Mouse (Mus musculus) embryonic facial prominence, embryonic 13.5 days (tissue): ENCODE data around the gene Izumo1. TPM values are rescaled to one million over a fixed set of nuclear protein-coding genes. Genes with fewer than 3 reads are reported as not detected.

ENCODE experiments used
- ATAC-seq: fragments of 200-750 bp; cut with Nextera tagmentation; 2 replicates; pipeline ENCODE4 v1.8.0; 2017; ENCODE audit warnings: low read depth; ENCODE audit not compliant: insufficient number of reproducible peaks, insufficient read depth, low FRiP score, low TSS enrichment
- H3K27ac ChIP-seq: fragments of 300-500 bp; sonication (generic); 2 replicates; pipeline ENCODE4 v1.5.1; 2015; ENCODE audit warnings: moderate library complexity, mild to moderate bottlenecking, inconsistent platforms
- H3K27me3 ChIP-seq: fragments of 300-500 bp; sonication (generic); 2 replicates; pipeline ENCODE4 v1.6.1; 2015; ENCODE audit warnings: mild to moderate bottlenecking, inconsistent platforms
- H3K36me3 ChIP-seq: fragments of 300-500 bp; sonication (generic); 2 replicates; pipeline ENCODE4 v1.6.1; 2015; ENCODE audit warnings: mild to moderate bottlenecking, inconsistent platforms
- H3K4me1 ChIP-seq: fragments of 300-500 bp; sonication (generic); 2 replicates; pipeline ENCODE4 v1.6.1; 2015; ENCODE audit warnings: inconsistent platforms
- H3K4me2 ChIP-seq: fragments of 300-500 bp; sonication (generic); 2 replicates; pipeline ENCODE4 v1.6.1; 2015; ENCODE audit warnings: moderate library complexity, mild to moderate bottlenecking, inconsistent platforms
- H3K4me3 ChIP-seq: fragments of 300-500 bp; sonication (generic); 2 replicates; pipeline ENCODE4 v1.5.1; 2015; ENCODE audit warnings: mild to moderate bottlenecking, inconsistent platforms
- H3K9ac ChIP-seq: fragments of 300-500 bp; sonication (generic); 2 replicates; pipeline ENCODE4 v1.6.1; 2015; ENCODE audit warnings: mild to moderate bottlenecking, inconsistent platforms
- H3K9me3 ChIP-seq: fragments of 300-500 bp; sonication (generic); 2 replicates; pipeline ENCODE4 v1.6.1; 2016; ENCODE audit warnings: inconsistent platforms
- WGBS: fragments of 180-500 bp; shearing (Covaris S2); methylation state at CpG from one replicate; pipeline ENCODE4 v1.1.7; 2015; ENCODE audit warnings: mixed read lengths; 5-methylcytosine and 5-hydroxymethylcytosine counted together
- polyA plus RNA-seq: library from polyadenylated mRNA; unstranded; fragments of >200 nt; fragmentation: Nextera tagmentation; extraction: Ambion mirVana; gene quantifications from 2 replicates; pipeline ENCODE4 v1.2.1, GENCODE M21; 2015

Gene Izumo1
- polyA plus RNA-seq, 1 experiment from 2014 or later: 0.27 TPM

GRCm38 (mm10) chr7:45593118-45593815, 28.3 kb upstream of the Izumo1 start:
- no peak for ATAC-seq
- H3K4me2 ChIP-seq: no peak overlapping the region
- H3K9ac ChIP-seq: no peak overlapping the region
- H3K9me3 ChIP-seq: no peaks in the 10 kb centered on the region
- H3K4me1 ChIP-seq: peaks cover 9% of the 10 kb centered on the region; the same call in 1 of the 2 replicates
- peaks cover under 1% of the 10 kb centered on the region; the same call in 1 of the 2 replicates for H3K36me3 ChIP-seq
- no peaks in the 10 kb centered on the region for H3K27me3 ChIP-seq
- no peak overlapping the region for H3K27ac ChIP-seq
- no peak overlapping the region for H3K4me3 ChIP-seq
- WGBS: 14% methylated on average over 10 of the region's 10 CpGs

DNA sequence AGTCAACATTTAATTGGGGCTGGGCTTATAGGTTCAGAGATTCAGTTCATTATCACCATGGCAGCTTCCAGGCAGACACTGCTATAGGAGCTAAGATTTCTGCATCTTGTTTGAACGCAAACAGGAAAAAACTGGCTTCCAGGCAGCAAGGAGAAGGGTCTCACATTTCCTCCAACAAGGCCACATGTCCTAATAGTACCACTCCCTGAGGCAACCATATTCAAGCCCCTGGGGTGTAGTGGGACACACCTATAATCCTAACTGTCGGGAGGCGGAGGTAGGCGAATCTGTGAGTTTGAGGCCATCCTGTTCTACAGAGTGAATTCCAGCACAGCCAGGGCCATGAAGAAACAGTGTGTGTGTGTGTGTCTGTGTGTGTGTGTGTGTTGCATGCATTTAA, 26.4 kb upstream of the Izumo1 start:
- no peaks in the 10 kb centered on the region for H3K27me3 ChIP-seq

DNA sequence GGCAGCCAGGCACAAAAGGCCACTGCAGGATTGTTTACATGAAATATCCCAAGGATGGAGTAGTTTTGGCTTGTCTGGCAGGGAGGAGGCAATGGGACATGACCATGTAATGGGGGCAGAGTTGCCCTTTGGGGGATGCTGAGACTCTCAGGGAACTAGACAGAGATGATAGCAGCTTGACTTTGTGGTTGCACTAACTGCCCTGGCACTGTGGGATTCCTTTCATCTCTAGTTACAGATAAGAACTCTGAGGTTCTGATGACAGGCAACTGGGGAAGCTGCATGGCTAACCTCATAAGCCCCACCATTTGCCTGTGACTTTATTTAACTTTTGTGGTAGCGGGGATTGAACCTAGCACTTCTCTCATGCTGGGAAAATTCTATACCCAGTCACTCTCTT, 25.5 kb upstream of the Izumo1 start:
- no peak overlapping the region for H3K27ac ChIP-seq
- H3K4me1 ChIP-seq: peaks cover 4% of the 10 kb centered on the region; the same call in 1 of the 2 replicates
- 80% methylated on average over 1 of the region's 1 CpGs for WGBS
- no peak for ATAC-seq
- no peaks in the 10 kb centered on the region for H3K36me3 ChIP-seq
- H3K9me3 ChIP-seq: no peaks in the 10 kb centered on the region
- no peaks in the 10 kb centered on the region for H3K27me3 ChIP-seq
- H3K4me3 ChIP-seq: no peak overlapping the region
- H3K4me2 ChIP-seq: no peak overlapping the region
- H3K9ac ChIP-seq: no peak overlapping the region

More for the DNA sequence above, 26.4 kb upstream of the Izumo1 start:
- no peaks in the 10 kb centered on the region for H3K36me3 ChIP-seq
- H3K4me3 ChIP-seq: no peak overlapping the region
- H3K4me1 ChIP-seq: peaks cover 4% of the 10 kb centered on the region; the same call in 1 of the 2 replicates
- H3K4me2 ChIP-seq: no peak overlapping the region
- no peaks in the 10 kb centered on the region for H3K9me3 ChIP-seq
- H3K27ac ChIP-seq: no peak overlapping the region
- no peak overlapping the region for H3K9ac ChIP-seq
- 63% methylated on average over 4 of the region's 4 CpGs for WGBS
- ATAC-seq: no peak

DNA sequence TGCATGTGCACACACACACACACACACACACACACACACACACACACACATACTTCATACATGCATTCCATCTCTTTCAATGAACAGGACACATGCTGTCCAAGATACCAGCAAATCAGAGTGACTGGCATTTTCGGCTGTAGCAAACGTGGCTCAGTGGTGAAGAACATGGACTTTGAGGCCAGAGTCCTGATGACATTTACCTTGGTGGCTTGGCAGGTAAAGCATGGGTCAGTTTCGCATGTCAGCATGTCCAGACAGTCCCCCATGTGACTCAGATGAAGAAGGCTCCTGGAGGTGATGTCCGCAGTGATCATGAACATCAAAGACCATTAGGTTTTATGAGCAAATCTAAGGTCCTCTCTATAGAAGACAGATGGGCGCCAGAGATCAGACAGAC, 24.6 kb upstream of the Izumo1 start:
- no peak overlapping the region for H3K4me2 ChIP-seq
- no peak overlapping the region for H3K4me3 ChIP-seq
- no peak for ATAC-seq
- no peaks in the 10 kb centered on the region for H3K36me3 ChIP-seq
- H3K27me3 ChIP-seq: no peaks in the 10 kb centered on the region
- no peak overlapping the region for H3K27ac ChIP-seq
- H3K9ac ChIP-seq: no peak overlapping the region
- WGBS: 85% methylated on average over 5 of the region's 5 CpGs
- H3K9me3 ChIP-seq: no peaks in the 10 kb centered on the region
- H3K4me1 ChIP-seq: peaks cover 4% of the 10 kb centered on the region; the same call in 1 of the 2 replicates

- Histone ChIP-seq H3K4me1 (peaks cover 4% of the 10 kb centered on the region; the same call in 1 of the 2 replicates), H3K4me2 (no peak overlapping the region), H3K27me3 (no peaks in the 10 kb centered on the region), H3K27ac (no peak overlapping the region), H3K9ac (no peak overlapping the region), H3K9me3 (no peaks in the 10 kb centered on the region), H3K4me3 (no peak overlapping the region), H3K36me3 (no peaks in the 10 kb centered on the region)
- WGBS: 87% methylated on average over 6 of the region's 6 CpGs
- ATAC-seq: no peak
Observed at GRCm38 (mm10) chr7:45597527-45597926, 24.1 kb upstream of the Izumo1 start.

- no peaks in the 10 kb centered on the region for H3K27me3 ChIP-seq
- H3K27ac ChIP-seq: no peak overlapping the region
- H3K9ac ChIP-seq: 0 out of 2 replicates have a peak overlapping the region, but pooled peaks have one; percentile 32
- no peak overlapping the region for H3K4me2 ChIP-seq
- H3K4me3 ChIP-seq: no peak overlapping the region
- peaks cover 4% of the 10 kb centered on the region; the same call in 1 of the 2 replicates for H3K4me1 ChIP-seq
- no peak for ATAC-seq
- no peaks in the 10 kb centered on the region for H3K36me3 ChIP-seq
- WGBS: 41% methylated on average over 18 of the region's 18 CpGs
- no peaks in the 10 kb centered on the region for H3K9me3 ChIP-seq
Observed at GRCm38 (mm10) chr7:45598960-45599879, 22.4 kb upstream of the Izumo1 start.

DNA sequence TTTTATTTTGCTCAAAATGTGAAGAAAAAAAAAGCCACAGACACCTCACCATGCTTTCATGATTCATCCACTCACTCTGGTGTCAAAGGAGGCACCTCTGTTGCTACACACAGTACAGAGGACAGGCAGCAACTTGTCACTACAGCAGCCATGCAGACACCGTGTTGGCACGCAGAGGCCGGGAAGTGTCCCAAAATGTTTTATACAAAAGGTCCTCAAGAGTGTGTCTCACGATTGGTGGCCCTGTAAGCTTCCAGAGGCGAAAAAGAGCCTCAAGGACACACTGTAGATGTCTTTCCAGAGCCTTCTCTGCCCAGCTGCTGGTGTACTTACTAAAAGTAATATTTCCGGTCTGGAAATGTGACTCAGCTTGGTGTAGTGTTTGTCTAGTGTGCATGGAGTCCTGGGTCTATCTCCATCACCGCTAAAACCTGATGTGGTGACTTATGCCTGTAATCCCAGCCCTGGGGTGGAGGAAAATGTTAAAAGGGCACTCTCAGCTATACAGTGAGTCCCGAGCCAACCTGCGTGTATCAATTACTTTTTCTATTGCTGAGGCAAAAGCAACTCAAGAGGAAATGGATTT, 15.8 kb upstream of the Izumo1 start:
- WGBS: 70% methylated on average over 9 of the region's 9 CpGs
- no peak for ATAC-seq
- Histone ChIP-seq H3K36me3 (no peaks in the 10 kb centered on the region), H3K4me3 (no peak overlapping the region), H3K4me2 (no peak overlapping the region), H3K4me1 (no peaks in the 10 kb centered on the region), H3K27ac (0 out of 2 replicates have a peak overlapping the region, but pooled peaks have one; percentile 11), H3K9ac (no peak overlapping the region), H3K27me3 (no peaks in the 10 kb centered on the region), H3K9me3 (no peaks in the 10 kb centered on the region)

DNA sequence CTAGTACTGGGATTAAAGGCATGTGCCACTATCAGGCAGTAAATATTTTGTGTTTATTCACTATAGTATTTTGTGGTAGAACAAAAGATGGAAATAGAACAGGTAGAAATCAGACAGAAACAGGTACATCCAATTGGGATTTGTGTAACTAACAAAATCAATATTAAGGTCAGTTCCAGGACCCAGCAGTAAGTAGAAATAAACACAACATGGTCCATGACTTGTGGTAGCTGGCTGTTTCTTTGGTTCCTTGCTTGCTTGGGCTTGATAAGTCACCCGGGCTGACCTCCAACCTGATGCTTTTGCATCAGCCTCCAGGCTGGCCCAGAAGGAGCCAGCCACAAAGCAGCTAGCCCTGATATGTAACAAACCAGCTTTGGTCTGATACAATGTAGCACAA, 12.1 kb upstream of the Izumo1 start:
- 63% methylated on average over 1 of the region's 1 CpGs for WGBS
- no peak for ATAC-seq

GRCm38 (mm10) chr7:45616277-45616676, 5.3 kb upstream of the Izumo1 start:
- no peak overlapping the region for H3K9ac ChIP-seq
- peaks cover 29% of the 10 kb centered on the region for H3K4me1 ChIP-seq
- H3K27ac ChIP-seq: peak overlapping the region; percentile 78
- H3K27me3 ChIP-seq: peaks cover 45% of the 10 kb centered on the region
- no peaks in the 10 kb centered on the region for H3K9me3 ChIP-seq
- no peak overlapping the region for H3K4me3 ChIP-seq
- no peak overlapping the region for H3K4me2 ChIP-seq
- WGBS: 15% methylated on average over 6 of the region's 6 CpGs
- H3K36me3 ChIP-seq: no peaks in the 10 kb centered on the region
- ATAC-seq: peak; percentile 28; the same call in 1 of the 2 replicates

More for the DNA sequence above, 12.1 kb upstream of the Izumo1 start:
- Histone ChIP-seq H3K9ac (no peak overlapping the region), H3K9me3 (no peaks in the 10 kb centered on the region), H3K36me3 (no peaks in the 10 kb centered on the region), H3K4me1 (no peaks in the 10 kb centered on the region), H3K27me3 (no peaks in the 10 kb centered on the region), H3K27ac (no peak overlapping the region), H3K4me3 (no peak overlapping the region), H3K4me2 (no peak overlapping the region)

DNA sequence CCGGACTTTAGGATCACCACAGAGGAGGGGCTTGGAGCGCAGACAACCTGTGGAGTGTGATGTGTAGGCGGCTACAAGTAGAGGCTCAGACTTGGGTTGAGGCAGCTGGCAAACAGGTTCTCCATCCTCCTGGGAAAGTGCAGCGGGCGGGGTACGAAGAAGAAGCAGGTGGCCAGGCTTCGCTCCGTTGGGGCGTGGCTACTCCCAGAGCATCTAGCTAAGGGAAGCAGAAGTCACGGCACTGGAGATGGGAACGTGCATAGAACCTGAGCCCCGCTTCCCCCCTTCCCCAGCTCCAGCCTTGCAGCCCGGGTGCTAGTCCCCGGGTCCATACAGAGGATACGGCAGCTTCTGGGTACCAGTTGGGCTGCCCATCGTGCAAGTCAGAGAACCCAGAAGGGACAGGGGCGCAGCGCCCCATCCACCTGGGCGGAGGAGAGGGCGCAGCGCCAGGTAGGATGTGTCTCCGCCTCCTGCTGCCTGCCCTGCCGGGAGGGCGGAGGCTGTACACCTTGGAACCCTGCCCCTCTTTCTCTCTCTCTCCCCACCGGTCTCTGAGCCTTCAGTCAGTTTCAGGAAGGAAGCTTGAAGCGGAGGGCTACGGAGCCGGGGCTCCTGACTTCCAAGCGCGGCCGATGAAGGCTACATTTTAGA, 4.4 kb upstream of the Izumo1 start, which contains the start of gene Fut1:
TSS of gene Fut1 (plus strand) at position 248 of the 654 bp plus-strand sequence.
- peaks cover 45% of the 10 kb centered on the region for H3K27me3 ChIP-seq
- H3K9me3 ChIP-seq: no peaks in the 10 kb centered on the region
- ATAC-seq: peak; percentile 56; the same call in 1 of the 2 replicates
- H3K36me3 ChIP-seq: no peaks in the 10 kb centered on the region
- peak within 1 kb of the TSS; percentile 56 for H3K4me2 ChIP-seq
- H3K27ac ChIP-seq: peak within 1 kb of the TSS; percentile 78
- peaks cover 29% of the 10 kb centered on the region for H3K4me1 ChIP-seq
- H3K9ac ChIP-seq: peak within 1 kb of the TSS; percentile 49
- H3K4me3 ChIP-seq: peak within 1 kb of the TSS; percentile 32
- WGBS: 4% methylated on average over 31 of the region's 31 CpGs

- 80% methylated on average over 5 of the region's 5 CpGs for WGBS
- Histone ChIP-seq H3K9ac (no peak overlapping the region), H3K36me3 (no peaks in the 10 kb centered on the region), H3K9me3 (no peaks in the 10 kb centered on the region), H3K4me1 (peaks cover 29% of the 10 kb centered on the region), H3K27me3 (peaks cover 45% of the 10 kb centered on the region), H3K4me2 (no peak overlapping the region), H3K27ac (no peak overlapping the region), H3K4me3 (no peak overlapping the region)
- no peak for ATAC-seq
Observed at GRCm38 (mm10) chr7:45618316-45618715, 3.3 kb upstream of the Izumo1 start.
